Mouse (Mus musculus) limb, embryonic 12.5 days (tissue): Measurements from ENCODE around the gene Gtf2b. TPM values are rescaled to one million over a fixed set of nuclear protein-coding genes. Genes with fewer than 3 reads are reported as not detected.

Experiments
- ATAC-seq: fragments of 200-750 bp; cut with Nextera tagmentation; 2 replicates; pipeline ENCODE4 v1.8.0; 2017; ENCODE audit warnings: low read depth, moderate TSS enrichment; ENCODE audit not compliant: insufficient number of reproducible peaks, insufficient read depth, low FRiP score, low TSS enrichment
- H3K27ac ChIP-seq: fragments of 300-500 bp; sonication (generic); 2 replicates; pipeline ENCODE4 v1.5.1; 2016; ENCODE audit warnings: mild to moderate bottlenecking, moderate library complexity
- H3K27me3 ChIP-seq: fragments of 300-500 bp; sonication (generic); 2 replicates; pipeline ENCODE4 v1.6.1; 2016; ENCODE audit warnings: mild to moderate bottlenecking, moderate library complexity
- H3K36me3 ChIP-seq: fragments of 300-500 bp; sonication (generic); 2 replicates; pipeline ENCODE4 v1.6.1; 2016; ENCODE audit warnings: mild to moderate bottlenecking, moderate library complexity
- H3K4me1 ChIP-seq: fragments of 300-500 bp; sonication (generic); replicated peaks from 2 replicates; pipeline ENCODE4 v1.6.1; 2016
- H3K4me2 ChIP-seq: fragments of 300-500 bp; sonication (generic); 2 replicates; pipeline ENCODE4 v1.6.1; 2016; ENCODE audit warnings: mild to moderate bottlenecking, moderate library complexity
- H3K4me3 ChIP-seq: fragments of 300-500 bp; sonication (generic); replicated peaks from 2 replicates; pipeline ENCODE4 v1.5.1; 2016; ENCODE audit warnings: mild to moderate bottlenecking
- H3K9ac ChIP-seq: fragments of 300-500 bp; sonication (generic); replicated peaks from 2 replicates; pipeline ENCODE4 v1.6.1; 2016; ENCODE audit warnings: mild to moderate bottlenecking, moderate library complexity
- H3K9me3 ChIP-seq: fragments of 300-500 bp; sonication (generic); 2 replicates; pipeline ENCODE4 v1.6.1; 2016; ENCODE audit warnings: mild to moderate bottlenecking, moderate library complexity
- WGBS: fragments of 180-500 bp; shearing (Covaris S2); methylation state at CpG from one replicate; pipeline ENCODE4 v1.1.7; 2016; 5-methylcytosine and 5-hydroxymethylcytosine counted together
- polyA plus RNA-seq: library from polyadenylated mRNA; unstranded; fragments of >200 nt; fragmentation: Nextera tagmentation; extraction: Ambion mirVana; gene quantifications from 2 replicates; pipeline ENCODE4 v1.2.1, GENCODE M21; 2016

The Gtf2b gene
- polyA plus RNA-seq, 1 experiment from 2014 or later = 91.6 TPM

- Histone ChIP-seq H3K36me3 (peaks cover 45% of the 10 kb centered on the region), H3K4me2 (no peak overlapping the region), H3K4me3 (no peak overlapping the region), H3K9me3 (no peaks in the 10 kb centered on the region), H3K27me3 (no peaks in the 10 kb centered on the region), H3K4me1 (0 out of 2 replicates have a peak, but pooled peaks cover 10% of the 10 kb centered on the region), H3K27ac (no peak overlapping the region), H3K9ac (no peak overlapping the region)
- no peak for ATAC-seq
- WGBS = 98% methylated on average over 1 of the region's 1 CpGs
These were observed 58.8 kb downstream of the Gtf2b start for GRCm38 (mm10) chr3:142823606-142824005.

GRCm38 (mm10) chr3:142826449-142827146 is 61.8 kb downstream of the Gtf2b start:
- Histone ChIP-seq H3K4me2 (no peak overlapping the region), H3K4me3 (no peak overlapping the region), H3K27ac (no peak overlapping the region), H3K27me3 (no peaks in the 10 kb centered on the region), H3K9ac (no peak overlapping the region), H3K9me3 (no peaks in the 10 kb centered on the region), H3K36me3 (peaks cover 41% of the 10 kb centered on the region), H3K4me1 (0 out of 2 replicates have a peak, but pooled peaks cover 10% of the 10 kb centered on the region)
- 85% methylated on average over 4 of the region's 4 CpGs for WGBS
- no peak for ATAC-seq

GRCm38 (mm10) chr3:142832910-142833309 is 68.1 kb downstream of the Gtf2b start:
- Histone ChIP-seq H3K27me3 (no peaks in the 10 kb centered on the region), H3K4me2 (no peak overlapping the region), H3K9me3 (no peaks in the 10 kb centered on the region), H3K9ac (no peak overlapping the region), H3K4me3 (no peak overlapping the region), H3K36me3 (peaks cover 23% of the 10 kb centered on the region), H3K4me1 (no peaks in the 10 kb centered on the region), H3K27ac (no peak overlapping the region)
- WGBS = 88% methylated on average over 3 of the region's 3 CpGs
- no peak for ATAC-seq

Other genes starting within 250 kb of the Gtf2b start
- 1.5 and 2.0 TPM in 2 replicates for gene Gbp7, start 234.7 kb upstream of the Gtf2b start, polyA plus RNA-seq
- 0.65 and 0.69 TPM in 2 replicates for gene Gbp3, start 205.0 kb upstream of the Gtf2b start, polyA plus RNA-seq
- not detected in 2 replicates for gene Gbp2b, start 170.2 kb upstream of the Gtf2b start, polyA plus RNA-seq
- 0.10 TPM in 2 replicates for gene Gbp2, start 144.4 kb upstream of the Gtf2b start, polyA plus RNA-seq
- 15.3 and 15.7 TPM in 2 replicates for gene Kyat3, start 64.0 kb upstream of the Gtf2b start, polyA plus RNA-seq
- gene Pkn2, start 117.0 kb downstream of the Gtf2b start, polyA plus RNA-seq = 60.3 and 68.5 TPM in 2 replicates